Mouse (Mus musculus) liver, embryonic 13.5 days (tissue): ENCODE results near the gene Akt1. TPM values are rescaled to one million over a fixed set of nuclear protein-coding genes. Genes with fewer than 3 reads are reported as not detected.

Experiments used
- ATAC-seq: fragments of 200-750 bp; cut with Nextera tagmentation; 2 replicates; pipeline ENCODE4 v1.8.0; 2017; ENCODE audit warnings: low read depth, mild to moderate bottlenecking, moderate number of reproducible peaks, moderate library complexity
- DNase-seq: peaks from one replicate; pipeline ENCODE4 v3.0.0; 2022
- H3K27ac ChIP-seq: fragments of 300-500 bp; sonication (generic); 2 replicates; pipeline ENCODE4 v1.5.1; 2015; ENCODE audit warnings: moderate library complexity, mild to moderate bottlenecking, inconsistent platforms
- H3K27me3 ChIP-seq: fragments of 300-500 bp; sonication (generic); 2 replicates; pipeline ENCODE4 v1.6.1; 2015; ENCODE audit warnings: mild to moderate bottlenecking, inconsistent platforms
- H3K36me3 ChIP-seq: fragments of 300-500 bp; sonication (generic); 2 replicates; pipeline ENCODE4 v1.6.1; 2015; ENCODE audit warnings: mild to moderate bottlenecking, inconsistent platforms
- H3K4me1 ChIP-seq: fragments of 300-500 bp; sonication (generic); replicated peaks from 2 replicates; pipeline ENCODE4 v1.6.1; 2015; ENCODE audit warnings: inconsistent platforms
- H3K4me2 ChIP-seq: fragments of 300-500 bp; sonication (generic); 2 replicates; pipeline ENCODE4 v1.6.1; 2015; ENCODE audit warnings: inconsistent platforms, mild to moderate bottlenecking, moderate library complexity
- H3K4me3 ChIP-seq: fragments of 300-500 bp; sonication (generic); replicated peaks from 2 replicates; pipeline ENCODE4 v1.5.1; 2015; ENCODE audit warnings: mild to moderate bottlenecking, inconsistent platforms
- H3K9ac ChIP-seq: fragments of 300-500 bp; sonication (generic); 2 replicates; pipeline ENCODE4 v1.6.1; 2015; ENCODE audit warnings: mild to moderate bottlenecking, inconsistent platforms
- H3K9me3 ChIP-seq: fragments of 300-500 bp; sonication (generic); replicated peaks from 2 replicates; pipeline ENCODE4 v1.6.1; 2016; ENCODE audit warnings: inconsistent platforms
- WGBS: fragments of 180-500 bp; shearing (Covaris S2); methylation state at CpG from one replicate; pipeline ENCODE4 v1.1.7; 2015; ENCODE audit not compliant: insufficient replicate concordance; 5-methylcytosine and 5-hydroxymethylcytosine counted together
- polyA plus RNA-seq: library from polyadenylated mRNA; unstranded; fragments of >200 nt; fragmentation: Nextera tagmentation; extraction: Ambion mirVana; gene quantifications from 2 replicates; pipeline ENCODE4 v1.2.1, GENCODE M21; 2015

Gene Akt1
- 13.8 and 17.9 TPM in 2 replicates for polyA plus RNA-seq

DNA sequence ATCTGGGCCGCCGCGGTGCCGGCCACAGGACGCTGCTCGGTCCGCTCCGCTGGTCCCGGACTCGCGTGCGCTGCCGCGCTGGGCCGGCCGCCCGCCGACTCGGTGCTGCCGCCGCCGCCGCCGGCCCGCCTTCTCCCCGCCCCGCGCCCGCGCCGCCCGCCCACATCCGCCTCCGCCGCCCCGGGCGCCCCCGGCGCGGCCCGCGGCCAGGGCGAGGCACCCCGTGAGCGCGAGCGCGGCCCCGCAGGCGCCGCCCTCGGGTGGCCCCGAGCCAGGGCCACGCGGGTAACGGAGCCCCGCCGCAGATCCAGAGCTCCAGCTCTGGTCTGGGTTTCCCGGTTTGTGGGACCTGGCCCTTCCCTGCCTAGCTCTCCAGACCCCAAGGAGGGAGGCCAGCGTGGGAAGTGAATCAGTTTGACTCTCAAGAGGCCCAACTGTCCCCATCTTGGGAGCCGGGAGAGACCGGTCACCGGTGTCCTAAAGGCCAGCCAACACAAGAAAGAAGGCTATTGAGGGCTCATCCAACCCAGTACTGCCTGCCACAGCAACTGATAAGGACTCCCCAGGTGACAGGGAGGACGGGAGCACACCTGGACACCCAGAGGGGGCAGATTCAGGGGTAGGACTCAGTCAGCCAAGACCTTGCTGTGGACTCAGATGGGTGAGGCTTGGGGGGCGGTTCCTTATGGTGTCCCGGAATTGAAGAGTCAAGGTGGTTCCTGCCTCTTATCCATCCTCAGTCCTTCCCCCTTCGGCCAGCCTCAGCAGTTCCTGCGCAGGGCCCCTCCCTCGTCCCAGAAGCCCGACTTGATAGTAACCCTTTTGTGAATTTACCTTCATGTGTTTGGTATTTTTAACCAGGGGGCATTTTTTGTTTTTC, at the start of gene Akt1:
Gene Akt1, minus strand, starts transcription at position 753 of the 880 bp plus-strand sequence.
- Histone ChIP-seq H3K27me3 (peaks cover 36% of the 10 kb centered on the region), H3K27ac (peak within 1 kb of the TSS; percentile 88), H3K9me3 (no peaks in the 10 kb centered on the region), H3K9ac (peak within 1 kb of the TSS; percentile 92), H3K4me1 (peaks cover 70% of the 10 kb centered on the region), H3K36me3 (peaks cover 22% of the 10 kb centered on the region), H3K4me2 (peak within 1 kb of the TSS; percentile 96), H3K4me3 (peak within 1 kb of the TSS; percentile 83)
- ATAC-seq (peak; percentile 68), DNase-seq (peak; percentile 69)
- WGBS = 2% methylated on average over 53 of the region's 70 CpGs

GRCm38 (mm10) chr12:112724077-112724805, 49.6 kb upstream of the Akt1 start:
- ATAC-seq = no peak

GRCm38 (mm10) chr12:112723445-112723844, 48.8 kb upstream of the Akt1 start:
- no peak overlapping the region for H3K27ac ChIP-seq
- 78% methylated on average over 6 of the region's 6 CpGs for WGBS
- H3K4me2 ChIP-seq = peak overlapping the region; percentile 78
- H3K27me3 ChIP-seq = peaks cover 55% of the 10 kb centered on the region
- H3K4me3 ChIP-seq = peak overlapping the region; percentile 64; the same call in 1 of the 2 replicates
- ATAC-seq = no peak
- no peaks in the 10 kb centered on the region for H3K9me3 ChIP-seq
- no peak for DNase-seq
- H3K36me3 ChIP-seq = no peaks in the 10 kb centered on the region
- H3K9ac ChIP-seq = no peak overlapping the region
- peaks cover 24% of the 10 kb centered on the region for H3K4me1 ChIP-seq

More at GRCm38 (mm10) chr12:112724077-112724805, 49.6 kb upstream of the Akt1 start:
- Histone ChIP-seq H3K4me2 (no peak overlapping the region), H3K4me3 (no peak overlapping the region), H3K9me3 (no peaks in the 10 kb centered on the region), H3K36me3 (no peaks in the 10 kb centered on the region), H3K4me1 (peaks cover 24% of the 10 kb centered on the region), H3K27me3 (peaks cover 53% of the 10 kb centered on the region), H3K9ac (no peak overlapping the region), H3K27ac (no peak overlapping the region)
- WGBS = 64% methylated on average over 11 of the region's 11 CpGs
- DNase-seq = peak; percentile 36

DNA sequence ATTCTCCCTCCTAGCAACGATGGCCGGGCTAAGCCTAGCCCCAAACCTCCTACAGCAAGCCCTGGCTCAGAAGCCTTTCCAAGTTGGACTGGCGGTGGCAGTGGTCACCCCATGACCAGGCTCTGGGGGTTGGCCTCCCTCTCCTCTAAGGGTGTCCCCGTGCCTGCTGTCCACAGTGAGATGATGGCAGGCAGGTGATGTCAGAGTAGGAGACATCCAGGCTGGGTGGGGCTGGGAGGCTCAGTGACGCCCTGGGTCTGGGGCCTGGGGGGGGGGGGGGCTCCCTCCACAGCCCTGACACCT, 48.3 kb upstream of the Akt1 start:
- no peak for DNase-seq
- H3K9ac ChIP-seq = peak overlapping the region; percentile 64; the same call in 1 of the 2 replicates
- no peaks in the 10 kb centered on the region for H3K9me3 ChIP-seq
- 20% methylated on average over 5 of the region's 5 CpGs for WGBS
- no peak for ATAC-seq
- H3K36me3 ChIP-seq = no peaks in the 10 kb centered on the region
- H3K27me3 ChIP-seq = peaks cover 55% of the 10 kb centered on the region
- H3K4me3 ChIP-seq = peak overlapping the region; percentile 64
- peak overlapping the region; percentile 78 for H3K4me2 ChIP-seq
- no peak overlapping the region for H3K27ac ChIP-seq
- H3K4me1 ChIP-seq = peaks cover 24% of the 10 kb centered on the region

- Histone ChIP-seq H3K9ac (peak overlapping the region; percentile 64), H3K27me3 (peaks cover 52% of the 10 kb centered on the region), H3K27ac (peak overlapping the region; percentile 43), H3K4me1 (peaks cover 24% of the 10 kb centered on the region), H3K4me3 (peak overlapping the region; percentile 64), H3K4me2 (peak overlapping the region; percentile 78), H3K9me3 (no peaks in the 10 kb centered on the region), H3K36me3 (0 out of 2 replicates have a peak, but pooled peaks cover 3% of the 10 kb centered on the region)
- DNase-seq (no peak), ATAC-seq (peak; percentile 1; the same call in 1 of the 2 replicates)
- WGBS = 2% methylated on average over 61 of the region's 75 CpGs
Observed at GRCm38 (mm10) chr12:112722240-112723027, 47.8 kb upstream of the Akt1 start.

GRCm38 (mm10) chr12:112721424-112722239, 46.9 kb upstream of the Akt1 start:
- H3K9me3 ChIP-seq = no peaks in the 10 kb centered on the region
- H3K27ac ChIP-seq = peak overlapping the region; percentile 67
- 9% methylated on average over 59 of the region's 69 CpGs for WGBS
- peak overlapping the region; percentile 64 for H3K9ac ChIP-seq
- peaks cover 24% of the 10 kb centered on the region for H3K4me1 ChIP-seq
- 0 out of 2 replicates have a peak, but pooled peaks cover 4% of the 10 kb centered on the region for H3K36me3 ChIP-seq
- peak overlapping the region; percentile 78 for H3K4me2 ChIP-seq
- peak; percentile 71 for ATAC-seq
- peaks cover 52% of the 10 kb centered on the region for H3K27me3 ChIP-seq
- no peak for DNase-seq
- peak overlapping the region; percentile 64 for H3K4me3 ChIP-seq

DNA sequence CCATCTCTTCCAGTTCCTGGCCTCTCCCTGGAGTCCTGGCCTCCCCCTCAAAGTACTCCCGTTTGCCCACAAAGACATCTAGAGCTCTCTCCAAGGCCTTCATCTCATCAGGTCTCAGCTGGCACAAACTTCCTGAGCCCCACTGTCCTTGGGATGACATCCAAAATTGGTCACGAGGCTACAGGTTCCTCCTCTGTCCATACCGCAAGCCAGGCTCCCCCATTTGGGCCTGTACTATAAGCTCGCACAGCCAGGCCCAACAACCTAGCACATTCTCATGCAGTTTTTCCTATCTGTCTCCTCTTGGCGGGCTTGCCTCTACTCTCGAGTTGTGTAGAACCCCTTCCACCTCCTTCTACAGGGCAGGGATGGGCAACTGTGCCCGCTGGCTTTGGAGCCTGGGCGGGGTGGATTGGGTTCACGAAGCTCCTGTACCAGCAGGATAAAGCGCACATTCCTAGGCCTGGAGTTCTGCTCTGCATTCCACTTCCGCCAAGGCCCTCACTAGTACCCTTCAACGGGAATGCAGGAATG, 46.3 kb upstream of the Akt1 start:
- H3K27ac ChIP-seq = peak overlapping the region; percentile 67
- H3K9me3 ChIP-seq = no peaks in the 10 kb centered on the region
- no peak for DNase-seq
- H3K4me2 ChIP-seq = peak overlapping the region; percentile 78
- H3K9ac ChIP-seq = peak overlapping the region; percentile 50
- H3K4me3 ChIP-seq = peak overlapping the region; percentile 64
- H3K4me1 ChIP-seq = peaks cover 24% of the 10 kb centered on the region
- ATAC-seq = no peak; the same call in 1 of the 2 replicates
- peaks cover 52% of the 10 kb centered on the region for H3K27me3 ChIP-seq
- H3K36me3 ChIP-seq = 0 out of 2 replicates have a peak, but pooled peaks cover 4% of the 10 kb centered on the region
- 46% methylated on average over 12 of the region's 12 CpGs for WGBS

DNA sequence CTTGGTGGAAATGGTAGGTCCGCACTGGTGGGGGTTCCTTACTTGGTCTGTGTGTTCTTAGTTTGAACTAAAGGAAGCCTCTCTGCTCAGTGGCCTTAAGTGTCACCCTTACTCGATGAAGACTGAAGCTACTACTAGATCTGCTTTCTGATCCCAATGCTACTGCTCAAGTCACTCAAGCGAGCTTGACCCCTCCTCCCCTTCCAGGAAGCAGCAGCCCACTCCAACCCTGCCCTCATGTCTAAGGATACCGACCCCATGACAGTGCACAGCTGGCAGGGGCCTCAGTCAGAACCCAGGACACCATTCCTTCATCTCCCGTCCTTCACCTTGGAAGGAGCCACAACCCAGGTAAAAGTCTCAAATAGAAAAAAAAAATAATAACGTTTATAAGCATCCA, 45.5 kb upstream of the Akt1 start, which contains the start of gene Cep170b:
Gene Cep170b, plus strand, starts transcription at position 240 of the 400 bp plus-strand sequence.
- Histone ChIP-seq H3K36me3 (0 out of 2 replicates have a peak, but pooled peaks cover 4% of the 10 kb centered on the region), H3K9ac (peak within 1 kb of the TSS; percentile 50), H3K4me1 (peaks cover 24% of the 10 kb centered on the region), H3K27ac (peak within 1 kb of the TSS; percentile 67), H3K9me3 (no peaks in the 10 kb centered on the region), H3K4me2 (peak within 1 kb of the TSS; percentile 78), H3K4me3 (peak within 1 kb of the TSS; percentile 64), H3K27me3 (peaks cover 52% of the 10 kb centered on the region)
- ATAC-seq = no peak
- WGBS = 46% methylated on average over 6 of the region's 6 CpGs
- DNase-seq = no peak

DNA sequence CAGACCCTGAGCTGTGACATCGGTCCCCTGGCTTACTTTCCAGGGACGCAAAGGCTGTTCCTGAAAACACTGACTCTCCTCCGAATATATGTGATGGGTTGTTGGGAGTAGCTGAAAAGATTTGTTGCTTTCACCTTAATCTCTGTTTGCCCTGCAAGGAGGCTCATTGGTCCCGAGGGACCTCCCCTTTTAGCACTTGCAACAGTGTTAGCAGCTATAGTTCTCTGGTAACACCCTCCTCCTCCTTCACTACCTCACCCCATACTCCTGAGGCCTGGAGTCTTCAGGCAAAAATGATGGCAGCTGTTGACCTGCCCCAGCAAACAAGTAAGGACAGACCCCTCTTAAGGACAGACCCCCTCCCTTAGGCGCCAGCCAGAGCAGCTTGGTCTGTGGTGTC, 44.3 kb upstream of the Akt1 start:
- H3K27me3 ChIP-seq = peaks cover 49% of the 10 kb centered on the region

GRCm38 (mm10) chr12:112717140-112717539, 42.5 kb upstream of the Akt1 start:
- ATAC-seq (no peak), DNase-seq (no peak)
- H3K9ac ChIP-seq = no peak overlapping the region
- H3K4me1 ChIP-seq = peaks cover 7% of the 10 kb centered on the region; the same call in 1 of the 2 replicates
- H3K4me2 ChIP-seq = no peak overlapping the region
- 0 out of 2 replicates have a peak, but pooled peaks cover 4% of the 10 kb centered on the region for H3K36me3 ChIP-seq
- H3K4me3 ChIP-seq = no peak overlapping the region
- no peaks in the 10 kb centered on the region for H3K9me3 ChIP-seq
- peaks cover 30% of the 10 kb centered on the region for H3K27me3 ChIP-seq
- no peak overlapping the region for H3K27ac ChIP-seq
- WGBS = 22% methylated on average over 7 of the region's 7 CpGs

More for the DNA sequence above, 44.3 kb upstream of the Akt1 start:
- Histone ChIP-seq H3K27ac (no peak overlapping the region), H3K9ac (no peak overlapping the region), H3K9me3 (no peaks in the 10 kb centered on the region), H3K4me2 (no peak overlapping the region), H3K36me3 (0 out of 2 replicates have a peak, but pooled peaks cover 4% of the 10 kb centered on the region), H3K4me1 (peaks cover 24% of the 10 kb centered on the region), H3K4me3 (no peak overlapping the region)
- 51% methylated on average over 5 of the region's 5 CpGs for WGBS
- DNase-seq (no peak), ATAC-seq (no peak)
